Mouse (Mus musculus): Measurements from ENCODE around the gene Wfdc17. TPM values are rescaled to one million over a fixed set of nuclear protein-coding genes. Genes with fewer than 3 reads are reported as not detected.

Gene Wfdc17
- polyA plus RNA-seq, 1 experiment: 530 TPM

GRCm38 (mm10) chr11:83737109-83737558 lies 33.3 kb downstream of the Wfdc17 start:
- Histone ChIP-seq H3K4me3 (ENCODE audit: insufficient read depth, low read length) (no peak overlapping the region; the same call in 1 of the 2 replicates), H3K4me1 (ENCODE audit: control insufficient read depth, insufficient read depth, low read length) (peaks cover 38% of the 10 kb centered on the region), H3K27ac (ENCODE audit: insufficient read depth, low read depth, low read length) (peak overlapping the region; percentile 81)
- TF ChIP-seq POLR2A (IDR thresholded peaks at IDR 0.05; ENCODE audit: borderline replicate concordance, low read depth, low read length): no peak
- TF ChIP-seq CTCF (IDR thresholded peaks at IDR 0.05; ENCODE audit: low read depth, low read length): no peak

GRCm38 (mm10) chr11:83739241-83739640 lies 35.5 kb downstream of the Wfdc17 start:
- H3K4me3 ChIP-seq (ENCODE audit: insufficient read depth, low read length): no peak overlapping the region
- H3K4me1 ChIP-seq (ENCODE audit: control insufficient read depth, insufficient read depth, low read length): peaks cover 49% of the 10 kb centered on the region
- TF ChIP-seq POLR2A (IDR thresholded peaks at IDR 0.05; ENCODE audit: borderline replicate concordance, low read depth, low read length) (no peak), CTCF (IDR thresholded peaks at IDR 0.05; ENCODE audit: low read depth, low read length) (no peak)
- H3K27ac ChIP-seq (ENCODE audit: insufficient read depth, low read depth, low read length): no peak overlapping the region

- Histone ChIP-seq H3K27ac (ENCODE audit: insufficient read depth, low read depth, low read length) (no peak overlapping the region), H3K4me1 (ENCODE audit: control insufficient read depth, insufficient read depth, low read length) (peaks cover 51% of the 10 kb centered on the region), H3K4me3 (ENCODE audit: insufficient read depth, low read length) (no peak overlapping the region)
- no peak for TF ChIP-seq CTCF (IDR thresholded peaks at IDR 0.05; ENCODE audit: low read depth, low read length)
- no peak for TF ChIP-seq POLR2A (IDR thresholded peaks at IDR 0.05; ENCODE audit: borderline replicate concordance, low read depth, low read length)
These were observed 36.7 kb downstream of the Wfdc17 start for GRCm38 (mm10) chr11:83740443-83740991.

GRCm38 (mm10) chr11:83741841-83742240 lies 38.0 kb downstream of the Wfdc17 start:
- no peak overlapping the region for H3K4me3 ChIP-seq (ENCODE audit: insufficient read depth, low read length)
- TF ChIP-seq POLR2A (IDR thresholded peaks at IDR 0.05; ENCODE audit: borderline replicate concordance, low read depth, low read length): no peak
- TF ChIP-seq CTCF (IDR thresholded peaks at IDR 0.05; ENCODE audit: low read depth, low read length): no peak
- no peak overlapping the region for H3K27ac ChIP-seq (ENCODE audit: insufficient read depth, low read depth, low read length)
- H3K4me1 ChIP-seq (ENCODE audit: control insufficient read depth, insufficient read depth, low read length): peaks cover 42% of the 10 kb centered on the region

GRCm38 (mm10) chr11:83742731-83743355 lies 39.1 kb downstream of the Wfdc17 start:
- TF ChIP-seq CTCF (IDR thresholded peaks at IDR 0.05; ENCODE audit: low read depth, low read length): no peak
- TF ChIP-seq POLR2A (IDR thresholded peaks at IDR 0.05; ENCODE audit: borderline replicate concordance, low read depth, low read length): no peak
- Histone ChIP-seq H3K4me3 (ENCODE audit: insufficient read depth, low read length) (no peak overlapping the region), H3K4me1 (ENCODE audit: control insufficient read depth, insufficient read depth, low read length) (peaks cover 40% of the 10 kb centered on the region), H3K27ac (ENCODE audit: insufficient read depth, low read depth, low read length) (no peak overlapping the region)

GRCm38 (mm10) chr11:83743525-83743924 lies 39.7 kb downstream of the Wfdc17 start:
- TF ChIP-seq CTCF (IDR thresholded peaks at IDR 0.05; ENCODE audit: low read depth, low read length) (no peak), POLR2A (IDR thresholded peaks at IDR 0.05; ENCODE audit: borderline replicate concordance, low read depth, low read length) (no peak)
- no peak overlapping the region for H3K4me3 ChIP-seq (ENCODE audit: insufficient read depth, low read length)
- no peak overlapping the region for H3K27ac ChIP-seq (ENCODE audit: insufficient read depth, low read depth, low read length)
- H3K4me1 ChIP-seq (ENCODE audit: control insufficient read depth, insufficient read depth, low read length): peaks cover 37% of the 10 kb centered on the region

- H3K4me3 ChIP-seq (ENCODE audit: insufficient read depth, low read length): no peak overlapping the region
- no peak for TF ChIP-seq CTCF (IDR thresholded peaks at IDR 0.05; ENCODE audit: low read depth, low read length)
- no peak for TF ChIP-seq POLR2A (IDR thresholded peaks at IDR 0.05; ENCODE audit: borderline replicate concordance, low read depth, low read length)
- no peak overlapping the region for H3K27ac ChIP-seq (ENCODE audit: insufficient read depth, low read depth, low read length)
- H3K4me1 ChIP-seq (ENCODE audit: control insufficient read depth, insufficient read depth, low read length): peaks cover 36% of the 10 kb centered on the region
These were observed 42.4 kb downstream of the Wfdc17 start for GRCm38 (mm10) chr11:83746152-83746551.

- H3K4me3 ChIP-seq (ENCODE audit: insufficient read depth, low read length): no peak within 1 kb of the TSS
- TF ChIP-seq CTCF (IDR thresholded peaks at IDR 0.05; ENCODE audit: low read depth, low read length): no peak
- no peak for TF ChIP-seq POLR2A (IDR thresholded peaks at IDR 0.05; ENCODE audit: borderline replicate concordance, low read depth, low read length)
- H3K4me1 ChIP-seq (ENCODE audit: control insufficient read depth, insufficient read depth, low read length): peaks cover 36% of the 10 kb centered on the region
- no peak within 1 kb of the TSS for H3K27ac ChIP-seq (ENCODE audit: insufficient read depth, low read depth, low read length)
These were observed 42.9 kb downstream of the Wfdc17 start, which contains the start of gene Wfdc21 for GRCm38 (mm10) chr11:83746681-83747080. Wfdc21 (plus strand) TSS chr11:83746940.

- peaks cover 35% of the 10 kb centered on the region for H3K4me1 ChIP-seq (ENCODE audit: control insufficient read depth, insufficient read depth, low read length)
- no peak overlapping the region for H3K4me3 ChIP-seq (ENCODE audit: insufficient read depth, low read length)
- no peak overlapping the region for H3K27ac ChIP-seq (ENCODE audit: insufficient read depth, low read depth, low read length)
- no peak for TF ChIP-seq POLR2A (IDR thresholded peaks at IDR 0.05; ENCODE audit: borderline replicate concordance, low read depth, low read length)
- TF ChIP-seq CTCF (IDR thresholded peaks at IDR 0.05; ENCODE audit: low read depth, low read length): no peak
These were observed 43.8 kb downstream of the Wfdc17 start for GRCm38 (mm10) chr11:83747376-83748265.
